Mouse (Mus musculus): ENCODE data around the gene Exoc8. TPM values are rescaled to one million over a fixed set of nuclear protein-coding genes. Genes with fewer than 3 reads are reported as not detected.
A peak's percentile ranks its signal among the peaks of the same experiment; 100 is the strongest.

Gene Exoc8
- total RNA-seq, 1 experiment from 2014 or later = 16.3 TPM

DNA sequence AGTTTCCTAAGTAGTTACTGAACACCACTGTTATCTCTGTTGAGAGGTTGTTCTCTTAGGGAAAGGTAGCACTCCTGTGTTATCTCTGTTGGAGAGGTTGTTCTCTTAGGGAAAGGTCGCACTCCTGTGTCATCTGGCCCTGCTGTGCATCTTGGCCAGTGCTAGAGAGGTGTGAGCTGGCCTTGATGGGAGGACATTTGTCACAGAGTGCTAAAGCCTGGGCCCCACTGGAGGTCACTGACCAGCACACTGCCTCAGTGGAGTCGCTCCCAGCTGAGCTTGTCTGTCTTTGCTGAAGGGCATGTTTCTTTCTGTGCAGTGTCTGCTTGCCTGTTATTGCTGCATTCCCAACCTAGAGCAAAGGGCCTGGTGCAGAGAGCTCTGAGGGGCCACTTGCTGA is 30.4 kb downstream of the Exoc8 start:
- ATAC-seq (replicated peaks in 1 of 2; ENCODE audit: insufficient read depth in 1 of 2, low FRiP score in 2 of 2, low TSS enrichment in 1 of 2, low read depth in 1 of 2, poor library complexity in 2 of 2, severe bottlenecking in 2 of 2) = no peak

DNA sequence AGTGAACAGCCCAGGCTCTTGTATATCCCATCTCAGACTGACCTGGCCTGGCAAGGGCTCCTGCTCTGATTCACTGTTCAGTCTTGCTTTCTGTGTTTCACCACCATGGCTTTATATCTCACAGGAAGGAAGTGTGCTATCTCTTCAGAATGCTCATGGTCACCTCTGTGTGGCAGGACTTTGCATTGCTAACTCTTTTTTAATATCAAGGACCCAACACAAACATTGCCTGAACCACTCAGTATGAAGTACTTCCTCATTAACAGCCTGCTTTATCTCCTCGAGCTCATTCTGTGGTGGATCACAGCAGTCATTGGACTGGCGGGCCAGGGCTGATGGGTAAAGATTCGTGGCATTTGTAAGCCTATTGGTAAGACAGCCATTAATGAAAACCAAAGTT is 30.8 kb downstream of the Exoc8 start:
- peak in 1 of 2 experiments; percentile 28; a peak in 1 of 4 replicates for ATAC-seq (replicated peaks in 1 of 2; ENCODE audit: insufficient read depth in 1 of 2, low FRiP score in 2 of 2, low TSS enrichment in 1 of 2, low read depth in 1 of 2, poor library complexity in 2 of 2, severe bottlenecking in 2 of 2)

DNA sequence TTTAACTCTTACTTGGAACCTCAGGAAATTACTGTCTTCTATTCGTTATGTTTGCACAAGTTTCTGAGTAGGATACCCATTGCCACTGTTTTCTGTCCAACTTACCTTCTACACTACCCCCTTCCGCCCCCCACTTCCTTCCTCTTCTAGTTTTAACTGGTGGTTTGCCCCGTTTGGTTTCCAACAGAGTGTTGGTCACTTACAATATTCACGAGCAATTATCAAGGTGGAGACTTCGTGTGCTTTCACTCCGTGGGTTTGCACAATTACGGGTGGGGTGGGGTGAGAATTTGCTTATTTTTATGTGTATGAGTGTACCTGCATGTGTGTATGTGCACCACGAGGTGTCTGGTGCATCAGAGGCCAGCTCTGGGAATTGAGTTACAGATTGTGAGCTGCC is 33.8 kb downstream of the Exoc8 start:
- ATAC-seq (replicated peaks in 1 of 2; ENCODE audit: insufficient read depth in 1 of 2, low FRiP score in 2 of 2, low TSS enrichment in 1 of 2, low read depth in 1 of 2, poor library complexity in 2 of 2, severe bottlenecking in 2 of 2) = no peak

DNA sequence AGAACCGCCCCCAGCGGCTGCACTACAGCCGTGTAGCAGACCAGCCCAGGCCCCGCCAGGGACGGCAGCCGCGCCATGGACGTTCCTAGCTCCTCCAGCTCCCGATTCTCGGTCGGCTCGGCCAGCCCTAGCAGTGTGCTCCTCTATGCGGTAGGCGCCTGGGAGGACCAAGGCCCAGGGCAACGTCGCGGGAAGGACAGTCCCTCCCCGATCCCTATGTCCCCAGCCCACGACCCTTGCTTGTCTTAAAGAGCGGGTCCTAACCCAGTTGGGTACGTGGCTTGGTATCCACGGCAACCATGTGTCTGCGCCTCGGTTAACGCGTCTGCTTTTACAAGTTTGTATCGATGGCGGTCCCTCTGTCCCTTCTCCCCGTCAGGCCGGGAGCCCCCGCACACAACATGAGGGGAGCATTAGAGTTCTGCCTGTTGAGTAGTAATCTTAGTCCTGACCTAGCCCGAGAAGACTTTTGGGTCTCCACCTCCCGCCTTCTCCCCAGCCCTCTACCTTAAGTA is 34.3 kb downstream of the Exoc8 start:
- ATAC-seq (replicated peaks in 1 of 2; ENCODE audit: insufficient read depth in 1 of 2, low FRiP score in 2 of 2, low TSS enrichment in 1 of 2, low read depth in 1 of 2, poor library complexity in 2 of 2, severe bottlenecking in 2 of 2) = peak in 1 of 2 experiments; percentile 7; a peak in 3 of 4 replicates

DNA sequence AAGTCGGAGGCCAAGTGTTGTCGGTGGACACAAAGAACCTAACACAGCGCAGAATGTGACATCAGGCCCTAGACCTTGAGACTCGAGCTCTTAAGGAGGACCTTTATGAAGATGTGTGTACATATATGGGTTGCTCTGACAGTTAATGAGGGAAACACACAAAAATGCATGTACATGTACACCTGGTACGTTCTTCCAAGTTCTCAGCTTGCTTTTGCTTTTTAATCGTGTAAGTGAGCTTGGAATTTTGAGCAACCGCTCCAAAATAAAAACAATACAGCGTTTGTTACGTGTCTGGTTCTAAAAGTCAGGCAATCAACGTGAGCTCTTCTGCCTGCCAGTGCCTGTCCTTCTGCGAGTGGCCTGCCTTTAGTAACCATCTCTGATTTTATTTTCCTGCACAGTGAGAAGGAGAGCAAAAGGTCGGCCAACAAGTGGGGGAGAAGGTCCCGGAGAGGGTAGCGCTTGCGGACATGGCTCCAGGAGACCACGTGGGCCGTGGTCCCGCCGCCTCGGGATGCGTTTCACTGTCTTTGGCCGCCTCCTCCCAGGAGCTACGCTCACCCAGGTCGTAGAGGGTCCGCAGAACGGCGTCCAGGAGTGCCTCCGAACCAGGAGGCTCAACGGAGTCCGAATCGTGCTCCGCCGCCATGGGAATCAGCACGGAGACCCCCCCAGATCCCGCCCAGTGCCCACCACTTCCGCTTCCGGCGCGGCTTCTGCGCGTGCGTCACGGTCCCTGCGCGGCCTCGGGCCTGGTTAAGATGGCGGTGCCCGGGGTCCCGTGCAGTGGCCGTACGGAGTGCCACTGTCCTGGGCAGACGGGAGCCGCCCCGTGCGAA is 35.0 kb downstream of the Exoc8 start, which contains the start of the genes Gnpat and 2810004N23Rik:
TSS of gene Gnpat (plus strand) at position 713 of the 842 bp plus-strand sequence.
TSS of gene 2810004N23Rik (minus strand) at position 800 of the 842 bp plus-strand sequence.
- peak; percentile 65 to 86 for ATAC-seq (replicated peaks in 1 of 2; ENCODE audit: insufficient read depth in 1 of 2, low FRiP score in 2 of 2, low TSS enrichment in 1 of 2, low read depth in 1 of 2, poor library complexity in 2 of 2, severe bottlenecking in 2 of 2)

DNA sequence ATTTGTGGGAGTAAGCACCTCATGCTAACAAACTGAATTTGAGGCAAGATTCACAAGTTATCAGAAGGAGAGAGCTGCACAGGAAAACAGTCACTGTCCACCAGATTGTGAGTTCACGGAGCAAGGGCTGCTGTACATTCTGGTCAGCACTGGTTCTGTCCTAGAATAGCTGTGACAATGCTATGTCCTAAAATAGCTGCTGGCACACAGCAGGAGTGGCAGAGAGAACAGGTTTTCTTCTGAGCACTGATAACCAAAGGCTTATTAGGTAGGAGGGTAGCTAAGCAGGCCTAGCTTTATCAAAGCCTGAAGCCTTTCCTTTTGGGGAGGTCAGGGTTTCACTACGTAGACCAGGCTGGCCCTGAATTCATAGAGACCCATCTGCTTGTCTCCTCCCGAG is 37.3 kb downstream of the Exoc8 start:
- ATAC-seq (replicated peaks in 1 of 2; ENCODE audit: insufficient read depth in 1 of 2, low FRiP score in 2 of 2, low TSS enrichment in 1 of 2, low read depth in 1 of 2, poor library complexity in 2 of 2, severe bottlenecking in 2 of 2) = no peak

DNA sequence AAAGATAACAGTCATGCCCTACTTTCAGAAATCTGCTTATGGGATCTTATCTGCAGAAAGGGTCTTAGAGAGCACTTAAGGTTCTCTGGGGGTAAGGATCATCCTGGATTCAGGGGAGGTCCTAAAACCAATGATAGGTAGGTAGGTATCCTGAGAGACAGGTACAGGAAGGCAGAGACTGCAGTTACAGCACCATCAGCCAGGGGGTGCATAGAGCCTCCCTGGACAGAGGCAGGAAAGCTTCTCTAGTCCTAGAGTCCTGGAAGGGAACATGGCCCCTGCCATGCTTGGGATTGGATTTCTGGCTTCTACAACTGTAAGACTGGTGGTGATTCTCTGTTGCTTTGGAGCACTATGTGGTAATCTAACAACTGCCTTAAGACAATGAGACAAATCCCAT is 38.0 kb downstream of the Exoc8 start:
- no peak for ATAC-seq (replicated peaks in 1 of 2; ENCODE audit: insufficient read depth in 1 of 2, low FRiP score in 2 of 2, low TSS enrichment in 1 of 2, low read depth in 1 of 2, poor library complexity in 2 of 2, severe bottlenecking in 2 of 2)

DNA sequence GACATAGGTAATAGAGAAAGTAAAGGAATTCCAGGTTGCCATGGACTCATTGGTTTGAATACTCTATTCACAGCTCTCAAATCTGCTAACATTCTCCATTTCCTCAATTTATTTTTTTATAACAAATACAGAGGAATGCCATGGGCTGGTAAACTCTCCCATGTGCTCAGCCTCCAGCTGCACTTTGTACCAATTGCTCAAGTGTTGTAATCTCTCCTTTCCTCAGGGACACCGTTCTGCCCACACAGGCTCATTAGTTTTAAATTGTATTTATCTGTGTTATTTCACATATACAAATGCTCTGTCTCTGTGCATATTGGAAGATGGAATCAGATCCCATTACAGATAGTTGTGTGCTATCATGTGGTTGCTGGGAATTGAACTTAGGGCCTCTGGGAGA is 44.0 kb downstream of the Exoc8 start:
- ATAC-seq (replicated peaks in 1 of 2; ENCODE audit: insufficient read depth in 1 of 2, low FRiP score in 2 of 2, low TSS enrichment in 1 of 2, low read depth in 1 of 2, poor library complexity in 2 of 2, severe bottlenecking in 2 of 2) = no peak

DNA sequence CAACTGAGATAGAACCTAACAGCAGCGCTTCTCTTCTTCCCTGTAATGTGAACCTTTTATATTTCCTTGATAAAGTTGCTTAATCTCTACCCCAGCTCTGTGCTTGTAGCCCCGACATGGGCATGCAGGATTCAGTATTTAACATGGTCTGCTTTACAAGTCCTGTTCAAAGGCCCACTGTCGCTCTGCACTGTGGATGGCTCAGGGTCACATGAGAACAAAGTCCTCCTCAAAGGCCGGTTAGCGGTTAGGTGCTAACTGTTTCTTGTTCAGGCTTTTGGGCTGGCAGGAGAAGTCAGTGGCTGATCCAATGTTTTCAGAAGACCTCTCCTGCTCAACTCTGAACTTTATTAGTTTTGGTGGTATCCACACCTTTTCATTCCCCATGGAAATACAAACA is 51.9 kb downstream of the Exoc8 start:
- no peak for ATAC-seq (replicated peaks in 1 of 2; ENCODE audit: insufficient read depth in 1 of 2, low FRiP score in 2 of 2, low TSS enrichment in 1 of 2, low read depth in 1 of 2, poor library complexity in 2 of 2, severe bottlenecking in 2 of 2)

DNA sequence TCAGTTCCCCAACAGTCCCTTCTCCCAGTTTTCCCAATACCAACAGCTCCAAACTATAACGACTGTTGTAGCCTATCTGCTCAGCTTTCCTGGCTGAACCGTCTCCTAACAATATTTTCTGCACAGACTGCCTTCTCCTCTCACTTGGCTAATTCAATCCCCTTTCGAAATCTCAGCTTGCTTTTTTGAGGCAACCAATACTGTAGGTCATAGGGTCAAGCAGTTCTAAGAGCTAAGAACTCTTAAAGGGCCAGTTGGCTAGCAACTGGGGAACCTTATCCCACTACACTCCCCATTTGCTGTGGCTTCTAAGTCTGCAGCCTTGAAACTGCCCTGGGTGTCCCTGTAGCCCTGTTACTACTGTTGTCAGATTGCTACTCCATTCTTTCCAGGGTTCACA is 52.4 kb downstream of the Exoc8 start:
- no peak for ATAC-seq (replicated peaks in 1 of 2; ENCODE audit: insufficient read depth in 1 of 2, low FRiP score in 2 of 2, low TSS enrichment in 1 of 2, low read depth in 1 of 2, poor library complexity in 2 of 2, severe bottlenecking in 2 of 2)

Other genes with a start within 250 kb of the Exoc8 start
- 2.9 and 5.9 TPM in 2 replicates for gene 2310022B05Rik, start 234.3 kb downstream of the Exoc8 start, total RNA-seq (2017)
- 37.2 and 45.4 TPM in 2 replicates for gene Ttc13, start 175.7 kb downstream of the Exoc8 start, total RNA-seq (2017)
- gene Arv1, start 175.6 kb downstream of the Exoc8 start, total RNA-seq (2017) = 2.1 and 7.9 TPM in 2 replicates
- gene Fam89a, start 145.9 kb downstream of the Exoc8 start, total RNA-seq (2017) = not detected in 2 replicates
- gene Trim67, start 104.6 kb downstream of the Exoc8 start, total RNA-seq (2017) = 0.06 TPM in 1 of 2 replicates, not detected in the other
- 93.0 and 109 TPM in 2 replicates for gene Gnpat, start 34.7 kb downstream of the Exoc8 start, total RNA-seq (2017)
- gene 2810004N23Rik, start 34.6 kb downstream of the Exoc8 start, total RNA-seq (2017) = 56.6 and 60.8 TPM in 2 replicates
- gene Sprtn, start 181 bp upstream of the Exoc8 start, total RNA-seq (2017) = 21.6 and 23.1 TPM in 2 replicates
- 18.8 and 24.0 TPM in 2 replicates for gene Egln1, start 51.6 kb upstream of the Exoc8 start, total RNA-seq (2017)
- gene Tsnax, start 115.3 kb upstream of the Exoc8 start, total RNA-seq (2017) = 63.0 and 71.6 TPM in 2 replicates
- 2.9 and 4.4 TPM in 2 replicates for gene Disc1, start 156.5 kb upstream of the Exoc8 start, total RNA-seq (2017)

Measured in hematopoietic stem cell, adult 5-6 weeks (primary cell).